Mouse (Mus musculus): ENCODE data around the gene Wfs1. TPM values are rescaled to one million over a fixed set of nuclear protein-coding genes. Genes with fewer than 3 reads are reported as not detected.

Wfs1 gene
- 10 to 100 TPM in 1 of 2 experiments, 1 to 10 TPM in 1; 10.0 to 11.4 TPM for total RNA-seq (2023)

DNA sequence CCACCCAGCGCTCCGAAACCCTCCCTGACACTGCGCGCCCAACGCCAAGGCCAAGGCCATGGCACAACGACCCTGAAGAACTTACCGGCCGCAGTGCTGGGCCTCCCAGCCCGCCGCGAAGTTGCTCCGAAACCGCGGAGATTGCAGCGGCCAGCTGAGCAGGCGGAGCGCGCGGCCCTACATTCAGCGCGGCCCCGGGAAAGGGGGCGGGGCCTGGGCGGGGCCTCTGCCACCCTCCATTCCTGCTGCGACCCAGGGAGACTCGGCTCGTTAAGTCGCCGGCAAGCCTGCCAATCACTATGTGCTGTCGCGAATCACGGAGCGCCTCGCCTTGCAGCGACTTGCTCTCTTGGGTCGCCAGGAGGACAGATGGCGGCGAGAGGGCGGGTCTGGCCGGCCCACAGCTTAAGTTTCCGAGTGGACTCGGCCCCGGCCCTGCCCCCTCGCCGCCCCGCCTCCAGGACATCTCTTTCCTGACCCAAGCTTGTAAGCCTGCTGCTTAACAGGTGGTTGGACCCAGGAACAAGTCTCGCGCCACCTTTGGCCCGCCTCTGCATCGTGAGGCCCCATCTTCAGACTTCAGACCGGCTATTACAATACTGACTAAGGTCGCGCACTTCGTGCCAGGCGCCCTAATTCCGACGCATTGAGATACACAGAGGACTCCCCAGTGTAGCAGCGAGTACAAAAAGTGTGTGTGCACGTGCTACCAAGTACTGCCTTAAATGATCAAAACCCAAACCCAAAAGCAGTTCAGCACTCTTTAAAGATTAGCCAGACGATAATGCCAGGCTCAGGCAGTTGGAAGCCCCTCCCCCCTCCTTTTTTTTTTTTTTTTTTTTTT is at the start of gene Wfs1:
Wfs1 (minus strand) TSS at position 425 of the 844 bp plus-strand sequence.

Other genes with a start within 250 kb of the Wfs1 start
- 10 to 100 TPM; 18.2 to 19.4 TPM for gene Bloc1s4, start 240.6 kb downstream of the Wfs1 start, total RNA-seq (2023)
- 100 to 1,000 TPM; 193 to 197 TPM for gene Mrfap1, start 192.4 kb downstream of the Wfs1 start, total RNA-seq (2023)
- gene Man2b2, start 158.6 kb downstream of the Wfs1 start, total RNA-seq (2023): 10 to 100 TPM; 65.4 to 79.0 TPM
- not detected for gene Ppp2r2c, start 120.7 kb downstream of the Wfs1 start, total RNA-seq (2023)
- under 1 TPM; 0.09 to 0.16 TPM for gene Gm1043, start 96.2 kb upstream of the Wfs1 start, total RNA-seq (2023)

Measured in monocyte, adult 59 days (primary cell).